Mouse (Mus musculus) lung, postnatal 10 days (tissue): ENCODE measurements around the gene Lrp1.
A peak's percentile ranks its signal among the peaks of the same experiment; 100 is the strongest.

Experiments used
- DNase-seq: peaks from one replicate; pipeline ENCODE4 v3.0.0; 2021

The Lrp1 gene

GRCm38 (mm10) chr10:127546505-127546904, 74.4 kb downstream of the Lrp1 start:
- DNase-seq = no peak

DNA sequence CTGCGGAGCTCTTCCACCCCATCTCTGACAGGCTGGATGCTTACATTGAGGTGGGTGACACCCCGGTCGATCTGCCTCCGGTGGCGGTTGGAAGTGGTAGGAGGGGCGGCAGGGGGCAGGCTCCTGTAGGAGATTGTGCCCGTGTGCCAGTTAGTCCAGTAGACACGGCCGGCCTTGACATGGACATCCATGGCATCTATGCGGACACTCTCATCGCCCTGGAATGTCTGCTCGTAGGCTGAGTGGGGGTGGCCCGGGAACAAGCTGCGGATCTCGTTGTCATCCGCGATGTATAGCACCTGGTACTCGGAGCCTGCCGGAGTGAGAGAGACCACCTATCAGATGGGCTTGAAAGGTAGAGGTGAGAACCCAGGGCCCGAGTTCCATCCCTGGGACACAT, 76.6 kb downstream of the Lrp1 start:
- no peak for DNase-seq

GRCm38 (mm10) chr10:127543916-127544315, 77.0 kb downstream of the Lrp1 start:
- DNase-seq = no peak

DNA sequence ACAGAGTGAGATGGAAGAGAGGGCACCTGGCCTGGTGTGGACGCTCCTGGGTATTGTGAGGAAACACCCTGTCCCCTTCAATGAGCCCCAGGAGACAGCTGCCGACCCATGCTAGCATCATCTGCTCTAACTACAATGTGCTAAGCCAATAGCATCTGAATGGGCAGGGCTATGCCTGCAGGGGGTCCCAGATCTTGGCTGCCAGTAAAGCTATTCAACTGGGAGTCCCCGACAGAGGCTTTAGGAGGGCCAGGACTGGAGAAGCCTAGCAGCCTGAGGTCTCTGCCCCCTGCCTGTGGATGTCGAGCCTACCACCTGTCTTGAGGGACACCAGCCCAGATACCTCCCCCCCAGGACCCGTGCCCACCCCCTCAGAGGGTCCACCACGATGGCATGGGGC, 78.2 kb downstream of the Lrp1 start:
- DNase-seq = no peak

DNA sequence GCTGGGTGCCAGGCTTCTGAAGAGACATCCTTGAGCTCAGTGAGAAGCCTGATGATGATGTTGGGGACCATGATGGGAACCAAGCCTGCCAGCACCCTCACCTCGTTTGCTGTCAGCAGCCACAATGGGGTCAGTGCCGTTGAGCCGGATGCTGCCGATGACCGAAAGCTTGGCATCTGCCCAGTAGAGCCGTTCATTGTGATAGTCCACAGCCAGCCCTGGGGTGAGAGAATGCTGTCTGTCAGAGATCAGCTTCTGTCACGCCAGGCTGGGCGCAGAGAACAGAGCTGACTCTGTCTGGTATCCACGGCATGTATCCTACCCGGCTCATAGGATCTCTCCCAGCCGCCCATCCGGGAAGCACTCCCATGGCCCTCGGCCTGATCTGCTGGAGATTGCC, 78.9 kb downstream of the Lrp1 start:
- peak; percentile 69 for DNase-seq

- DNase-seq = no peak
These were observed 79.4 kb downstream of the Lrp1 start for GRCm38 (mm10) chr10:127541510-127541909.

DNA sequence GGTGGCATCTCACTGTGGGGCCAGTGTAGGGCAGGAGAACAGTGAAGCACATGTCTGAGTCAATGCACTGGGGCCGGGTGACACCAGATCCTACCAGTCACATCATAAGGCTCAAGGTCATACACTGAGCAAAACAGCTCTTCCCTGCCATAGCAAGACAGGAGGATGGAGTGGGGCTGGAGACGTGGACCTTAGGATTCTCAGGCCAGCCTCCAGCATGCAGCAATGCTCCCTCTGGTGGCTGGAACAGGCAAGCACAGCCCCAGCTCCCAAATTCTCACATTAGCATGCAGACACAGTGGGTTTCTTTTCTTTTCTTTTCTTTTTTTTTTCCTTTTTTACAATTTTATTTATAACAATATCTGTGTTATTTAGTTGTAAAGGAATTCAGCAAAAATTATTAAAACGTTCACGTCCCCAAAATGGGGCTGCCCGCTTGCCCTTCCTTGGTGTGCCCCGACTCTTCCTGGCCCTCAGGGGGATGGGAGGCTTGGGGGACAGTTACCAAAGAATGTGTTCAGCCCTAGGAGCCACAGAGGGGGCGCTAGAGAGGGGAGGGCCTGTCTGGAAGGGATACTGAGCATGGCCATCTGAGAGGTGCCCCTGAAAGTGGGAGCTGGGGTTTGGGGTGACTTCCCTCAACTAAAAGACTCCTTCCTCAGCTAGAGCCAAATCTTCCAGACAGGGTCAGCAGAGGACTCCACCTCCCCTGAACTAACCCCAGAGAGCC, 82.9 kb downstream of the Lrp1 start:
- DNase-seq = peak; percentile 90

GRCm38 (mm10) chr10:127536586-127537314, 84.2 kb downstream of the Lrp1 start:
- peak; percentile 60 for DNase-seq

- no peak for DNase-seq
These were observed 86.0 kb downstream of the Lrp1 start for GRCm38 (mm10) chr10:127534929-127535384.

DNA sequence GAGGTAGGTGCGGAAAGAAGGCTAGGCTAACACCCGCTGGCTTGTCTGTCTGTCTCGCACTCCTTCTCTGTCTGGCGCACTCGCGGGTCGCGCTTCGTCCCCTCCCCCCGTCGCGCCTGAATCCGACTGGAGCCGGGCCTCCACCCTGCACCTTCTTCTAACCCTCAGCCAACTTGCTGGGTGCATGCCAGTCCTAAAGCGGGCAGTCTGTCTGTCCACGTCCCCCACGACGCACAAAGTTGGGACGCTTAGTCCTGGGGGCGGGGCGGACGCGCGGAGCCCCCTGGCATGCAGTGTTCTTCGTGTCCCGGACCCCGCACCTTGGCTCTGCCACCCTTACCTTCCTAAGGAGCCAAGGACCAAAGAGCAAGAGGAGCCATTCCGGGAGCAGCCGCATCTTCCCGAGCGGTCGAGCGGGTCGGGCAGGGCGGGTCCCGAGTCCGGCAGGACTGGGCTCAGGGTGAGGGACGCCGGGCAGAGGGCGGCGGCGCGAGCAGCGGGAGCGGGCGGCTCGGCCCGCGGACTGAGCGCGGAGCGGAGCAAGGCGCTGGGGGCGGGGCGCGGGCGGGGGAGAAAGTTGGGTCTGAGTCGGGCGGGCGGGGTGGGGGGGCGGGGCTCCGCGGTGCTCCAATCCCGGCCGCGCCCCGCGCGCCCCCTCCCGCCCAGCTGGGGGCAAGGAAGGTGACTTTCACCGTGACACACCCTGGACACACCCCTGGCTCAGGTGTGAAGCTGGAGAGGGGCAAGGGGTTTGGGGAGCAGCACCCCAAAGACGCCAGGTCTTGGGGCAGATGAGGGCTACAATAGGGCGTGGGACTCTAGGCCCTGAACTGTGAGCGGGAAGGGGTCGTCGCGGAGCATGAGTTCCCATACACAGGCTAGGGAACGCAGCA, 86.7 kb downstream of the Lrp1 start, which contains the start of gene Nxph4:
Gene Nxph4 (minus strand): TSS at position 524 of the 893 bp plus-strand sequence.
- DNase-seq = no peak

DNA sequence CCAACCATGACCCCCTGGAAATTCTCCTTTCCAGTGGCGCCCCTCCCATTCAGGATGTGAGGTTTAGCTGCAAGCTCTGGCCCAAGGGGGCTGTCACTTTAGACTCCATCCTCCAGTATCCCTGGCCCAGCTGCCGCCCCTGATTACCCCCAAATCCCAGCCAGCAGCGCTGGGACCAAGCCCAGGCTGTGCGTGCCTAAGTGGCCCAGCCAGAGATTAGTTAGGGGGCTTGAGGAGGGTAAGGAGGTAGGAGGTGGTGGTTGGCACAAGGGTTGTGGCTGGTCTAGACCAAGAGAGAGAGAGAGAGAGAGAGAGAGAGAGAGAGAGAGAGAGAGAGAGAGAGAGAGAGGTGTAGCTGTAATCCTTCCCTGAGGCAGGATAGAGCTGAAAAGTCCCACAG, 89.4 kb downstream of the Lrp1 start:
- no peak for DNase-seq

DNA sequence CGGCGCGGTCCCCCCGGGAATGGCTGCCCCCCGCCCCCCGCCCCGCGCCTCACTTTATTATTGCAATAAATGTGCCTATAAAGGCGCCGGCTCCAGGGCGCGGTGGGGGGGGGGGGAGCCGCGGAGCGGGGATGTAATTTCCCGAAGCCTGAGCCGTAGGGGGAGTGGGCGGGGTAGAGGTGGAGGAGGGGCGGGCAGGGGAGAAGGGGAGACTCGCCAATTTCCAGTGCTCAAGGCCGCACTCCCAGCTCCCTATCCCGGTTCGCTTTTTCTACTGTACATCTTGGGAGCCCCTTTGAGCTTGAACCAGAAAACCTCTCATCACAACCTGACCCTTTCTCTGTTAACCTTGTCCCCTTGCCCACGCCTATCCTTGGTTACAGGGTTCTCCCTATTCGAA, 90.0 kb downstream of the Lrp1 start:
- no peak for DNase-seq

DNA sequence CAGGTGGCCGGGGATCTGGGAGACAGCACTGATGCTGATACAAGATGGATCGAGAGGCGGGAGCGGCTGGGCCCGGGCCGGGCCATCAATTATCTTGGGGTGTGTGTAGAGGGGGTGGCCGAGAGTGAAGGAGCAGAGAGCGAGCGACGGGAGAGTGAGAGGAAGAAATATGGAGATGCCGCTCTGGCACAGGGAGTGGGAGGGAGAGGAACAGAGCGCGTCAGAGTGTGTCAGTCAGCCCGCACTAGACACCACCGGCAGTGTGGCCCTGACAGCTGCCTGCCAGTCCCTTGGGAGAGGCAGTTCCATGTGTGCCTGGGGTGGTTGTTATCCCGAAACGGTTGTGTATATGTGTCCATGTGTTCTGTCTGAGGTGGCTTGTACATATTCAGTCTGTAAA, 93.5 kb downstream of the Lrp1 start:
- DNase-seq = no peak

- DNase-seq = peak; percentile 75
These were observed 94.3 kb downstream of the Lrp1 start for GRCm38 (mm10) chr10:127526681-127527080.

GRCm38 (mm10) chr10:127526048-127526447, 94.9 kb downstream of the Lrp1 start:
- no peak for DNase-seq

DNA sequence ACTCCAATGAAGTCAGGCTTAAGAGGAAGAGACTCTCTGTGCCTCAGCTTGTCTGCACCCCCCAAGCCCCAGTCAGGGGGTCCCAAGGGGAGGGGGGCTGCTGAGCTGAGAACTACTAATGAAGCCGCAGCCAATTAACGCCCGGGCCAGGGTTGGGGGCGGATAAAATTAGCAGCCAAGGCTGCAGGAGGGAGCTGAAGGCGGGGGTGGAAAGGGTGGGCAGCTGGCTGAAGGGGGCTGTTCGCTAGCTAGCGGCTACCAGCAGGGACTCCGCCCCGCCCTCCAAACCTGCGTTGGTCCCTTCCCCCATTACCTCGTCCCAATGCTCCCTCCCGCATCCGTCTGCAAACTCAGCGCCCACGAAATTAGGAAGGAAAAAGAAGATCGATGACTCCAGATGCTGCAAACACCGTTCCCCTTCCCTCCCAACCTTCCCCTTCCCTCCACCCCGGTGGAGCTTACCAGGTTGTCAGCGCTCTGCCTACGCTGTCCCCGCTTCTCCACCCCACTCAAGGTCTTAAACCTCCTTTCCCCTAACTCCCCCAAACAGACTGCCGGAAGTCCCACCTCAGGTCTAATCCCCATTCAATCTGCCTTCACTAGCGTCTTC, 96.2 kb downstream of the Lrp1 start:
- no peak for DNase-seq

- DNase-seq = peak; percentile 90
These were observed 98.8 kb downstream of the Lrp1 start, which contains the start of gene Shmt2 for GRCm38 (mm10) chr10:127522088-127522581. TSS of gene Shmt2 (minus strand) at chr10:127522444.

GRCm38 (mm10) chr10:127521611-127522080, 99.3 kb downstream of the Lrp1 start:
- no peak for DNase-seq

DNA sequence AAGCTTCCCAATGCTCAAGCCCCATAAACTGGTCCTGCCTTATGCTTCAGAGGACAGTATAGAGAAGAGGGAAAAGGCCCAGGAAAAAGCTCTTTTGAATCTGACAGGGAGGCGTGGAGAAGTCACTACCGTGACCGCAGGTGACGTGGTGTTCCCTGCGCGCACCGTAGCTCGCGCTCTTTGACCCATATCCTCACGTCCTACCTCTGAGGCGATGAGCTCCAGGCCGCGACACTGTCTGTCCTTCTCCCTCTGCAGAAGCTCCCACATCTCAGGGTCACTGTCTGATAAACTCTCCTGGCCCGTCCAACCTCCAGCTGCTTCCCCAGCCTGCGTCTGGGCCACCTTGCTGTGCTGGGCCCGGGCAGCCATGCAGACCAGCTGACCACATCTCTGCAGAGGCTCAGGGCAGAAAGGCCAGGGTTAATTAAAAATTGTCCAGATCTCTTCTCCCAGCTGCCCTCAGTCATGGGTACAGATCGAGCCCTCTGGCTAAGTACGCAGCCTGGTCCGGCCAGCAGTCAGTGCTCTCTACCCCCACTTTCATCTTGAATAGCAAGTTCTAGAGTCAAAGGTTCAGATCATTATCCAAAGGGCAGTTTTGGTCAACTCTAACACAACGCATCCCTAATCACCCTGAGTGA, 100.1 kb downstream of the Lrp1 start:
- DNase-seq = no peak

DNA sequence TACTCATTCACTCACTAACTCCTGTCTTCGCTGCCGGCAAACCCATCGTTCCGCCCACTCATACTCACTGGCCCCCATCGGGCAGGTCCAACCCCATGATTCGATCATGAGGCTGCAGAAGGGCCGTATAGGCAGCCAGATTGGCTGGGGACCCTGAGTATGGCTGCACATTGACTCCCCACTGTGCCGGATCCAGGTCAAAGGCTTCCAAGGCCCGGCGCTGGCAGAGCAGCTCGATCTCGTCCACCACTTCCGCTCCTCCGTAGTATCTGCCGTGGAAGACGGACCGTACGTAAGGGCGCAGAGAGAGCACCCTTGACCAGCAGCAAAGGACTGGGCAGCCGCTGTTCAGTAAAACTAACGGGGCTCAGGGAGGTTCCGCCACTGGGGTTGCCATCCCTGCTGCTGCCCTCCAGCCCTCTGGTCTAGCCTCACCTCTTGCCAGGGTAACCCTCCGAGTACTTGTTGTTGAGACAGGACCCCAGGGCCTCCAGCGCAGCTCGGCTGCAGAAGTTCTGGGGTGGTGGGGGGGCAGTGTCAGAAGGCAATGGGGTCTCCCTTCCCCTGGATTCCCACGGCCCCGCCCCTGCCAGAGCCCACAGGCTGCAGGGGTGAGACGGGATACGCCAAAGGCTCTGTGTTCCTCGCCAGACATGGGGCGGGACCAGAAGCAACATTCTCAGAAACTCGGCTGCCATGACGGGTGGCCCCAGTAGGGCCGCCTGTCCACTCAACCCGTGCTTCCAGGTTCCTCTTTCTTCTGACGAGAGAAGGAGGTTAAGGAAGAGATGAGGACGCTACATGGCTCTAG, 100.8 kb downstream of the Lrp1 start:
- no peak for DNase-seq
